ENCODE assay signal across 8 mouse cellular contexts in genomic region chr12:24493011-24493410, GRCm38 (mm10). TPM values are rescaled to one million over a fixed set of nuclear protein-coding genes. Genes with fewer than 3 reads are reported as not detected.
DNase-seq lines count a peak whose midpoint lies in the region; ATAC-seq and TF ChIP-seq lines count a peak whose summit lies in the region.

No protein-coding gene starts in this region.

- no peaks in the 10 kb centered on the region for H3K27me3 ChIP-seq in limb, embryonic 12.5 days
- H3K27me3 ChIP-seq in limb, embryonic 10.5 days (ENCODE audit: low read depth, poor library complexity, severe bottlenecking), result no peaks in the 10 kb centered on the region
- H3K27me3 ChIP-seq in heart, embryonic 15.5 days, result no peaks in the 10 kb centered on the region
- no peaks in the 10 kb centered on the region for H3K27me3 ChIP-seq in liver, postnatal 0 days (ENCODE audit: insufficient read depth, low read length)

- 76% methylated on average over 9 of the region's 9 CpGs for WGBS in limb, embryonic 12.5 days
- 73% methylated on average over 9 of the region's 9 CpGs for WGBS in limb, embryonic 10.5 days
- WGBS in heart, embryonic 15.5 days, result 54% methylated on average over 9 of the region's 9 CpGs
- 67% methylated on average over 9 of the region's 9 CpGs for WGBS in liver, postnatal 0 days (ENCODE audit: insufficient replicate concordance)

- no peak for TF ChIP-seq EP300 in liver, postnatal 0 days (IDR thresholded peaks at IDR 0.05; ENCODE audit: low read depth)

- no peak for DNase-seq in limb, embryonic 10.5 days (ENCODE audit: low spot score)
- DNase-seq in brain, embryonic 14.5 days (ENCODE audit: low read depth), result peak; percentile 8
- DNase-seq in liver, postnatal 0 days, result no peak
- DNase-seq in cerebellum, postnatal 14 days, result no peak
- no peak for DNase-seq in adrenal gland, adult (ENCODE audit: inconsistent age in 2 of 2, low spot score in 1 of 2)
- DNase-seq in left cerebral cortex, adult 8-10 months (ENCODE audit: low spot score in 2 of 2), result no peak

- TF ChIP-seq POLR2A in brain, embryonic 14.5 days (IDR thresholded peaks at IDR 0.05; ENCODE audit: borderline replicate concordance, extremely low read depth, insufficient read depth, insufficient read length, poor library complexity, severe bottlenecking), result no peak

- H3K27ac ChIP-seq in limb, embryonic 12.5 days, result no peak overlapping the region
- H3K27ac ChIP-seq in limb, embryonic 10.5 days, result no peak overlapping the region
- no peak overlapping the region for H3K27ac ChIP-seq in heart, embryonic 15.5 days
- 0 out of 2 replicates have a peak overlapping the region, but pooled peaks have one; percentile 44 for H3K27ac ChIP-seq in liver, postnatal 0 days (ENCODE audit: low read depth)

- no peak for ATAC-seq in limb, embryonic 12.5 days (ENCODE audit: insufficient number of reproducible peaks, insufficient read depth, low FRiP score, low TSS enrichment, low read depth)
- ATAC-seq in heart, embryonic 15.5 days (replicated peaks; ENCODE audit: insufficient number of reproducible peaks, insufficient read depth, low FRiP score, low read depth), result no peak
- ATAC-seq in liver, postnatal 0 days, result no peak

- H3K9me3 ChIP-seq in limb, embryonic 12.5 days, result no peaks in the 10 kb centered on the region
- no peaks in the 10 kb centered on the region for H3K9me3 ChIP-seq in limb, embryonic 10.5 days (replicated peaks)
- H3K9me3 ChIP-seq in heart, embryonic 15.5 days (replicated peaks), result no peaks in the 10 kb centered on the region
- H3K9me3 ChIP-seq in liver, postnatal 0 days (ENCODE audit: low read length), result no peaks in the 10 kb centered on the region

- no peaks in the 10 kb centered on the region for H3K36me3 ChIP-seq in limb, embryonic 12.5 days
- H3K36me3 ChIP-seq in limb, embryonic 10.5 days, result no peaks in the 10 kb centered on the region
- no peaks in the 10 kb centered on the region for H3K36me3 ChIP-seq in heart, embryonic 15.5 days
- no peaks in the 10 kb centered on the region for H3K36me3 ChIP-seq in liver, postnatal 0 days (replicated peaks; ENCODE audit: insufficient read depth, low read length)

- H3K4me3 ChIP-seq in limb, embryonic 12.5 days (replicated peaks), result no peak overlapping the region
- H3K4me3 ChIP-seq in limb, embryonic 10.5 days, result no peak overlapping the region
- peak overlapping the region; percentile 38 for H3K4me3 ChIP-seq in heart, embryonic 15.5 days
- peak overlapping the region; percentile 22 for H3K4me3 ChIP-seq in liver, postnatal 0 days (ENCODE audit: low read depth, low read length)

- no peak overlapping the region for H3K9ac ChIP-seq in limb, embryonic 12.5 days (replicated peaks)
- no peak overlapping the region for H3K9ac ChIP-seq in heart, embryonic 15.5 days
- H3K9ac ChIP-seq in liver, postnatal 0 days (replicated peaks), result no peak overlapping the region

- H3K4me1 ChIP-seq in limb, embryonic 12.5 days (replicated peaks), result no peaks in the 10 kb centered on the region
- no peaks in the 10 kb centered on the region for H3K4me1 ChIP-seq in limb, embryonic 10.5 days
- no peaks in the 10 kb centered on the region; the same call in 1 of the 2 replicates for H3K4me1 ChIP-seq in heart, embryonic 15.5 days (replicated peaks)
- H3K4me1 ChIP-seq in liver, postnatal 0 days (ENCODE audit: insufficient read depth), result peaks cover 2% of the 10 kb centered on the region; the same call in 1 of the 2 replicates

- H3K4me2 ChIP-seq in limb, embryonic 12.5 days, result peak overlapping the region; percentile 36
- H3K4me2 ChIP-seq in heart, embryonic 15.5 days, result peak overlapping the region; percentile 56
- H3K4me2 ChIP-seq in liver, postnatal 0 days (ENCODE audit: low read depth, low read length), result peak overlapping the region; percentile 55

- TF ChIP-seq CTCF in brain, embryonic 14.5 days (IDR thresholded peaks at IDR 0.05; ENCODE audit: borderline replicate concordance, extremely low read depth, insufficient read depth, insufficient read length), result no peak
- TF ChIP-seq CTCF in liver, postnatal 0 days (IDR thresholded peaks at IDR 0.05; ENCODE audit: low read depth), result no peak

RNA-seq across cellular contexts. Expression of gene Taf1b, which starts 5.1 kb away (rescaled TPM):
- polyA plus RNA-seq in limb, embryonic 12.5 days (2016; fragmentation: Nextera tagmentation; extraction: Ambion mirVana), result 31.9 and 32.0 TPM in 2 replicates
- 30.8 and 35.1 TPM in 2 replicates for polyA plus RNA-seq in limb, embryonic 10.5 days (2016; fragmentation: Nextera tagmentation; extraction: Ambion mirVana)
- 20.3 and 20.9 TPM in 2 replicates for polyA plus RNA-seq in brain, embryonic 14.5 days (2012; rRNA removed)
- polyA plus RNA-seq in heart, embryonic 15.5 days (2015; fragmentation: Nextera tagmentation; extraction: Ambion mirVana), result 21.0 and 22.6 TPM in 2 replicates
- polyA plus RNA-seq in liver, postnatal 0 days (2015; fragmentation: Nextera tagmentation; extraction: Ambion mirVana), result 6.9 and 7.3 TPM in 2 replicates
- total RNA-seq in left cerebral cortex, adult 8-10 months (2022), result 10 to 100 TPM; 27.9 to 32.7 (median 30.1) TPM

Comparison
In these comparisons a context has a peak if more than half of its experiments do, and no peak if none do; other contexts are left out.
1. H3K4me3 ChIP-seq: peak in heart, embryonic 15.5 days (single experiment) and liver, postnatal 0 days (single experiment); none in limb, embryonic 12.5 days (single experiment) and limb, embryonic 10.5 days (single experiment).
2. Peak in every context shown above with its lines, with median percentiles within 50 percentile points of each other: H3K4me2 ChIP-seq.